Mouse (Mus musculus): ENCODE measurements around the gene Ctbp1. TPM values are rescaled to one million over a fixed set of nuclear protein-coding genes. Genes with fewer than 3 reads are reported as not detected.

The Ctbp1 gene
- polyA plus RNA-seq, 1 experiment from 2014 or later, result 139 TPM

DNA sequence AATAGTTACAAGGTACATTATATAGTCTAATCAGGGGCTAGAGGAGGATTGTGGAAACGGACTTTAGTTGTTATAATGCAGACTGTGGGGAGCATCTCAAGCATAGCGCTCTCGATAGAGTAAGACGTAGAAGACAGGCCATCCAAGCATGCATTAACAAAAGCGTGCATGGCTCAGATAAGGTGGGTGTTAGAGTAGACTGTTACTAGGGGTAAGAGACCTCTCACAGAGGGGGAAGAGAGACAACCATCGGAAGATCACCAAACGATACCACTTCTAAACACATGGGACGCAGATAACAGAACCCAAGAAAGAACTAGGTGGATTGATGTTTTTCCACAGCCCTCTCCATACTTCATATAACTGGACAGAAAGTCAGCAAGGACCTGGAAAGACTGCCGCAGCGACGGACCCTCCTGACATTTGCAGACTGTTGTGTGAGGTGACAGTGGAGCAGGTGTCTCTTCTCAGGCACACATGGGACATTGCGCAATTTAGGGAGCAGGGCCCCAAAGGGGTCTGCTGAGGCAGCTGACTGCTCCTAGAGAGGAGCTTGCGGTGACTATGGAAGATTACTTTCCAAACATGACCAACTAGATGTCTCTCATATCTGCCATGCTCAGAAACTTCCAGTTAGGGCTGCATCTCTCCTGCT, 72.2 kb downstream of the Ctbp1 start:
- TF ChIP-seq CTCF (IDR thresholded peaks at IDR 0.05; ENCODE audit: low read depth), result no peak
- WGBS, result 76% methylated on average over 13 of the region's 13 CpGs
- H3K4me1 ChIP-seq (replicated peaks; ENCODE audit: control insufficient read depth, insufficient read depth, low read length), result no peaks in the 10 kb centered on the region

DNA sequence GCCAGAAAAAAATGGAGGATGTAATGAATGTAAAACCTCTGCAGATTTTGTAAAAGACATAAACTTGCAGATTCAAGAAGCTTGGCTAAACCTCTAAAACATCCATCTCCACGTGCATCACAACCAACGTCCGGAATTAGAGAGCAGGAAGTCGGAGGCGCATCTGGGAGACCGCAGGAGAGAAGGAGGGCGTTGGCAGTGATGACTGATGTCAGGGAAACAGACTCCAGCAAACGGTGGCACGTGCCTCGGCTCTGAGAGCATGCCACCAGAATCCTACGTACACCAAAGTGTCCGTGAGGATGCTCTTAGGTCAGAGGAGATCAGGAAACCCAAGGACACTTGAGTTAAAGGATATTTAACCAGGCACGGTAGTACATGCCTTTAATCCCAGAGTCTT, 73.1 kb downstream of the Ctbp1 start:
- no peak for ATAC-seq

More for the DNA sequence above, 72.2 kb downstream of the Ctbp1 start:
- ATAC-seq, result no peak
- no peak overlapping the region for H3K9ac ChIP-seq (ENCODE audit: low read depth, low read length)
- no peak overlapping the region for H3K4me2 ChIP-seq (replicated peaks; ENCODE audit: low read depth)
- no peak overlapping the region for H3K27ac ChIP-seq (ENCODE audit: low read depth, low read length)
- H3K4me3 ChIP-seq (ENCODE audit: low read depth, low read length), result no peak overlapping the region
- no peaks in the 10 kb centered on the region for H3K27me3 ChIP-seq (replicated peaks; ENCODE audit: control insufficient read depth, insufficient read depth, low read length)
- no peaks in the 10 kb centered on the region for H3K9me3 ChIP-seq (ENCODE audit: control insufficient read depth)
- H3K36me3 ChIP-seq (ENCODE audit: control insufficient read depth, insufficient read depth), result no peaks in the 10 kb centered on the region

DNA sequence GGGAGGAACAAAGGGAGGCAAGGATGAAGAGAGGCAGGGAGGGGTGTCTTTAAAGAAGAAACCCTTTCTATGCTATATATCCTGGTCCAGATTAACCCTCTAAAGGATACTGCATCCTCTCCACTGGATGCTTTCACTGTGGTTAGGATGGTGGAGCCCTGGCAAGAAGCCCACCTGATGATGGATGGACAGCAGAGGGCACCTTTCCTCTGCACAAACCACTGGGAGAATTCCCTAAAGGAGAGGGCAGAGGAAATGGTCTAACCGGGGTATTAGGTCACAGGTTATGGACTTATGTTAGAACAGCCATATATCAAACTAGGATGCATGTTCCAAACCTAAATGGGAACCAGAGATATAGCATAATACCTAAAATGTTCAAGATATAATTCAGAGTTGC, 74.7 kb downstream of the Ctbp1 start:
- Histone ChIP-seq H3K36me3 (ENCODE audit: control insufficient read depth, insufficient read depth) (no peaks in the 10 kb centered on the region), H3K9ac (ENCODE audit: low read depth, low read length) (no peak overlapping the region), H3K4me3 (ENCODE audit: low read depth, low read length) (no peak overlapping the region), H3K4me1 (replicated peaks; ENCODE audit: control insufficient read depth, insufficient read depth, low read length) (no peaks in the 10 kb centered on the region), H3K27ac (ENCODE audit: low read depth, low read length) (no peak overlapping the region), H3K27me3 (replicated peaks; ENCODE audit: control insufficient read depth, insufficient read depth, low read length) (no peaks in the 10 kb centered on the region), H3K4me2 (replicated peaks; ENCODE audit: low read depth) (no peak overlapping the region), H3K9me3 (ENCODE audit: control insufficient read depth) (no peaks in the 10 kb centered on the region)
- no peak for ATAC-seq
- TF ChIP-seq CTCF (IDR thresholded peaks at IDR 0.05; ENCODE audit: low read depth), result no peak
- WGBS, result 45% methylated on average over 1 of the region's 1 CpGs

More for the DNA sequence above, 73.1 kb downstream of the Ctbp1 start:
- no peak overlapping the region for H3K4me2 ChIP-seq (replicated peaks; ENCODE audit: low read depth)
- H3K4me1 ChIP-seq (replicated peaks; ENCODE audit: control insufficient read depth, insufficient read depth, low read length), result no peaks in the 10 kb centered on the region
- H3K27ac ChIP-seq (ENCODE audit: low read depth, low read length), result no peak overlapping the region
- no peak overlapping the region for H3K4me3 ChIP-seq (ENCODE audit: low read depth, low read length)
- no peak overlapping the region for H3K9ac ChIP-seq (ENCODE audit: low read depth, low read length)
- TF ChIP-seq CTCF (IDR thresholded peaks at IDR 0.05; ENCODE audit: low read depth), result no peak
- no peaks in the 10 kb centered on the region for H3K9me3 ChIP-seq (ENCODE audit: control insufficient read depth)
- H3K27me3 ChIP-seq (replicated peaks; ENCODE audit: control insufficient read depth, insufficient read depth, low read length), result no peaks in the 10 kb centered on the region
- no peaks in the 10 kb centered on the region for H3K36me3 ChIP-seq (ENCODE audit: control insufficient read depth, insufficient read depth)
- WGBS, result 41% methylated on average over 13 of the region's 13 CpGs

Other genes starting within 250 kb of the Ctbp1 start
- 158 and 164 TPM in 2 replicates for gene Slc5a1, start 170.8 kb downstream of the Ctbp1 start, polyA plus RNA-seq (2015; fragmentation: Nextera tagmentation; extraction: Ambion mirVana)
- 43.0 and 45.4 TPM in 2 replicates for gene Spon2, start 56.5 kb downstream of the Ctbp1 start, polyA plus RNA-seq (2015; fragmentation: Nextera tagmentation; extraction: Ambion mirVana)
- 79.2 and 81.0 TPM in 2 replicates for gene Maea, start 60.5 kb upstream of the Ctbp1 start, polyA plus RNA-seq (2015; fragmentation: Nextera tagmentation; extraction: Ambion mirVana)
- gene Uvssa, start 103.6 kb upstream of the Ctbp1 start, polyA plus RNA-seq (2015; fragmentation: Nextera tagmentation; extraction: Ambion mirVana), result 3.4 and 4.8 TPM in 2 replicates
- not detected in 2 replicates for gene Nkx1-1, start 159.0 kb upstream of the Ctbp1 start, polyA plus RNA-seq (2015; fragmentation: Nextera tagmentation; extraction: Ambion mirVana)